Mouse (Mus musculus): Measurements from ENCODE around the gene Tpd52l2. TPM values are rescaled to one million over a fixed set of nuclear protein-coding genes. Genes with fewer than 3 reads are reported as not detected.

Tpd52l2 gene
- total RNA-seq, 1 experiment from 2014 or later = 134 TPM

DNA sequence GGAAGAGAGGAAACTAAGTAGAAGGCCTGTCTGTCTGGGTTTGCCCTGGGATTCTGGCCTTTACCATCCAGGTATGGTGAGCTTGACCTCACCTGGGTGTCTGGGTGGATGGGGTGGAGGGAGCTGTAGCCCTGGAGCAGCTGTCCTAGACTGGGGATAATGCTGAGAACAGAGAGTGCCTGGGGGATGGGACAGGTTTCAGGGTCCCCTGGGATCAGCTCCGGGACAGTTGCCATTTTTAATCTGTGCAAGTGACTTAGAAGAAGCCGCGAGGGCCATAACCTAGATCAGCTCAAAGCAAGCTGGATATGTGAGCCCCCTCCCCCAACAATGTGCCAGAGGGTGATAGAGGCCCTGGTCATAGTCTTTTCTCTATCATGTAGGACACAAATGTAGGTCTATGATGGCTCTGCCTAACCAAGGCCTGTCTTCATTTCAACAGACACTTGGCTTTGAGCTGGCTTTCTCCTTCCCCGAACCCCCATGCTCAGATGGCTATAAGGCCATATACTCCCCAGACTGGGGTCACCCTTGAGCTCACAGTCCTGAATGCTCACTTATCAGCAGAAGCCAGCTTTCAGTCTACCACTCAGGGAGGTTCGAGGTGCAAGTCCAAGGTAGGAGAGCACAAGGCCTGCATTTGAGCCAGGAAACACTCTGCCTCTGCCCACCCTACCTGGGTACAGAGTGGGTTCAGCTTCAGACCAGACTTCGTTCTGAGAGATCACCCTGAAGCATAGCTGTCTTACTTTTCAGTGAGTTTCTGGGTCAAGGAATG, 12.3 kb upstream of the Tpd52l2 start:
- ATAC-seq (replicated peaks; ENCODE audit: insufficient number of reproducible peaks, low FRiP score, low TSS enrichment, poor library complexity, severe bottlenecking) = no peak

DNA sequence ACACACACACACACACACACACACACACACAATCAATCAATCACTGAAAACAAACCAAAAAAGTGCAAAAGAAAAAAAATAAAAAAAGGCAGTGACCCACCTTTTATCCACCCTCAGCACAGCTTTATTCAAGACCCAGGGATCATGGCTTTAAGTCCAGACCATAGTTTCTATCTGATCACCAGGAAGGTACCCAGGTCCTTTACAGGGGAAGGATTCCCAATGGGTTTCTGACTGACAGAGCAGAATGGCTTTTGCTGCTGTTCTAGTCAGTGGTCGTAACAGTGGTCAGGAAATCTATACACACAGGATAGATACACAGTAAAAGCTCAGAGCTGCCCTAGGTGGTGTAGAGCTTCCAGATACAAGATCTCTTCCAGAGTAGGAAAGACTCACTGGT, 11.2 kb upstream of the Tpd52l2 start:
- ATAC-seq (replicated peaks; ENCODE audit: insufficient number of reproducible peaks, low FRiP score, low TSS enrichment, poor library complexity, severe bottlenecking) = no peak

DNA sequence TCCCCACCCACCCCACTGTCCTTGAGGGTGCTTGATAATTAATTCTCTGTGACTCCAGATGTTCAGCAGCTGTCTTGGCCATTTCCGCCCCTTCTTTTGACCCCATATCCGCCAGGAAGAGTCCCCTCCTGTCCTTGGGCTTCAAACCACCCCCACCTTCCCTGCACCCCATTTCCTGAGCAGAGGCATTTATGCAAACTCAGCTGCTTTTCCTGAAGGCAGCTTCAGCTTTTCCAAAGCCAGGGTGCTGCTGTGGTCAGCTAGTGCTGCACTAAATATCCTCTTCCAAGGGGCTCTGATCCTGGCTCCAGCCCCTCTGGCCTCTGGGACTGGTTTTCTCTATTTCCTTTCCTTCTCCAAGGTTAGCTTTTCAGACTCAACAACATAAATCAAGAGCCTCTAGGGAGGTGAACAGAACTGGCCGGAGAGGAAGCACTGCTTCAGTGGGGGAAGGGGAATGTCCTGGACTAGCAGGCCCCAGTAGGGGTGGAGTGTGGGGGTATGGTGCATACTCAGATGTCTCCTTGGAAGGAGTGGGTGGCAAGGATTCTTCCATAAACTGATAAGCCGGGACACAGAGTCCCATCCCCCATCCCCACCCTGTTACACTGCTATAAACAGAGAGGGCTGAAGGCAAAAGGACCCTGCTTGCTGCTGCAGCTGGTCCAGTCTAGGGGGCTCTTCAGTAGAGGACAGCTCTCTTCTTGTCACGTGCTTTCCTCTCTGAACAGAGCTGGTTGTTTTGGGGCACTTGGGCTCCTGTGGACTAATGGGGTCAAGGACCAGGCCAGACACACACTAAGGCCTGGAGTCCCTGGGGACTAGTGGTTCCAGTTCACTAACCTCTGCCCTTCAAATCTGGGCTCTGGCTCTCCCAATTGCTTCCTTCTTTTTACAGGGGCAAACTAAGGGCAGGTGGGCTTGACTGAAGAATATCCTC, 9.3 kb upstream of the Tpd52l2 start:
- ATAC-seq (replicated peaks; ENCODE audit: insufficient number of reproducible peaks, low FRiP score, low TSS enrichment, poor library complexity, severe bottlenecking) = no peak

DNA sequence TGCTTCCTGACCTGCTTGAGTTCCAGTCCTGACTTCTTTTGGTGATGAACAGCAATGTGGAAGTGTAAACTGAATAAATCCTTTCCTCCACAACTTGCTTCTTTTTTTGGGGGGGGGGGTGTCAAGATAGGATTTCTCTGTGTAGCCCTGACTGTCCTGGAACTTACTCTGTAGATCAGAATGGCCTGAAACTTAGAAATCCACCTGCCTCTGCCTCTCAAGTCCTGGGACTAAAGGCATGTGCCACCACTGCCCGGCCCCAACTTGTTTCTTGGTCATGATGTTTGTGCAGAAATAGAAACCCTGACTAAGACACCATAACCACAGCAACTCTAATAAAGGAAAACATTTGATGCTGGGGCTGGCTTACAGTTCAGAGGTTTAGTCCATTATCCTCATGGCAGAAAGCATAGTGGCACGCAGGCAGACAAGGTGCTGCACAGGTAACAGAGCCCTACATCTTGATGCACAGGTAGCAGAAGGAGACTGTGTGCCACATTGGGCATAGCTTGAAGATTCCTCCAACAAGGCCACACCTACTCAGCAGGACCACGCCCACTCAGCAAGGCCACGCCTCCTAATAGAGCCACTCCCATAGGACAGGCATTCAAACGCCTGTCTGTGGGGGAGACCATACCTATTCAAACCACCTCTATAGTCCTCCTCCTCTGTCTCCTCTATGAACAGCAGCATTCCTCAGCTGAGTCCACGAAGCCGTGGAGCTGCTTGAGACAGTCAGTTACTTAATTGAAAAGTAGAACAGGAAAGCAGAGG, 5.3 kb upstream of the Tpd52l2 start:
- no peak for ATAC-seq (replicated peaks; ENCODE audit: insufficient number of reproducible peaks, low FRiP score, low TSS enrichment, poor library complexity, severe bottlenecking)

DNA sequence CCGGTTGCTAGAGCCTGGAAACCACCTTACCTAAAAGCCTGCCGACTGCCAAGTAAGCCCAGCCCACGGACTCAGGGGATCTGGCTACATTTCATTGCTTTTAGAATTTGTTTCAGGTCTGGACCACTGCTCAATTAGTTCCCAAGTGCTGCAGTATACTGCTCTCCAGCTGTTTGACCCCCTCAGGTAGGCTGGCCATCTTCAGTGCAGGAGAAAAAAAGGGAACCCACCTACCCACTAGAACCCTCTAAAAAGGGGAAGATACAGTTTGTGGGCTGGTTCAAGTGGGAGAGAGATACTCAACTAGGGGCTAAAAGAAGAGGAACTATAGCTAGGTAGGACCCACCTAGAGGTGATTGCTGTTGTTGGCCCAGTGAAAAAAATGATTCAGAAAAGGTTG, 4.7 kb upstream of the Tpd52l2 start:
- ATAC-seq (replicated peaks; ENCODE audit: insufficient number of reproducible peaks, low FRiP score, low TSS enrichment, poor library complexity, severe bottlenecking) = no peak

DNA sequence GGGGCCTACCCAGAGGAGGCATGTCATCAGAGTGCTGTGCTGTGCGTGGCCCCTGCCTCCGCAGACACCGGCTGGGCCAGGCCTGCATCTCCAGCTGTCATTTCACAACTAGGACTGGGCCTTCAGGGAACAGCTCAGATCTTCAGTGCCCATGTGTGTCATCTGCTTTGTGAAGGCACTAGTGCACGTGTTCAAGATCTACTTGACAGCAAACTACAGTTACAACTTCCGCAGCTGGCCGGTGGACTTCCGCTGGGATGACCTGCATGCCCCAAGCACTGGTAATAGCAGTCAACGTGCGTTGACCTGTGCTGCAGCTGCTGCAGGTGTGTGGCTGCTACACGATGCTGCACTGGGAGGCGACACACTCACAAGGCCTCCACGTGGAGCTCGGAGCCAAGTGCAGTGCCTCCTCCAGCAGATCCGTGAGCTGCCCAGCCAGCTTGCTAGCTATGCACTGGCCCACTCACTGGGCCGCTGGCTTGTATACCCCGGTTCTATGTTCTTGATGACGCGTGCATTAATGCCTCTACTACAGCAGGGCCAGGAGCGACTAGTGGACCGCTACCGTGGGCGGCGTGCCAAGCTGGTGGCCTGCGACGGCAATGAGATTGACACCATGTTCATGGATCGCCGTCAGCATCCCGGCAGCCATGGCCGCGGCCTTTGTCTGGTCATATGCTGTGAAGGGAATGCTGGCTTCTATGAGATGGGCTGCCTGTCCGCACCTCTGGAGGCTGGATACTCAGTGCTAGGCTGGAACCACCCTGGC, 3.6 kb upstream of the Tpd52l2 start, which contains the start of gene Abhd16b:
Gene Abhd16b, plus strand, starts transcription at position 51 of the 772 bp plus-strand sequence.
- ATAC-seq (replicated peaks; ENCODE audit: insufficient number of reproducible peaks, low FRiP score, low TSS enrichment, poor library complexity, severe bottlenecking) = no peak

DNA sequence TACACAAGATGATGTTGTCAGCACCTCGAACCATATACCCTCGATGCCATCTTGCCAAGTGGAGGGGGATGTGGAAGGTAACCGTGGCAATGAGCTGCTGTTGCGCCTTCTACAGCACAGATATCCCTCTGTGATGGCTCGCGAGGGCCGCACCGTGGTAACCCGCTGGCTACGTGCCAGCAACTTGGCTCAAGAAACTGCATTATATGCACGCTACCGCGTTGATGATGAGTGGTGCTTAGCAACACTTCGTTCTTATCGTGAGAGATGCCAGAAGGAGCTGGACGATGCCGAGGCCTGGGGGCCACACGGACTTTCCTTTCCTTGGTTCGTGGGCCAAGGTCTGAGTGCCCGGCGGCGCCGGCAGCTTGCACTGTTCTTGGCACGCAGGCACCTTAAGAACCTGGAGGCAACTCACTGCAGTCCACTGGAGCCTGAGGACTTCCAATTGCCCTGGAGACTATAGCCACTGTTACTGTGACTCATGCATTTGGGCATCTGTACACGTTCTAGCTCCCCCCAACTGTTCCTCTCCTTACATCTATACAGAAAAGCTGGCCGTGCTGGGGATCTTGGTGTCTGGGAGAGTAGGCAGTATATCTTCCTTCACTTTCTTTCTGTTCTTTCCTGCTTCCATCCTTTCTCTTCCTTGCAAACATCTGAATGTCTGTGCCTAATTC, 2.5 kb upstream of the Tpd52l2 start:
- ATAC-seq (replicated peaks; ENCODE audit: insufficient number of reproducible peaks, low FRiP score, low TSS enrichment, poor library complexity, severe bottlenecking) = no peak

DNA sequence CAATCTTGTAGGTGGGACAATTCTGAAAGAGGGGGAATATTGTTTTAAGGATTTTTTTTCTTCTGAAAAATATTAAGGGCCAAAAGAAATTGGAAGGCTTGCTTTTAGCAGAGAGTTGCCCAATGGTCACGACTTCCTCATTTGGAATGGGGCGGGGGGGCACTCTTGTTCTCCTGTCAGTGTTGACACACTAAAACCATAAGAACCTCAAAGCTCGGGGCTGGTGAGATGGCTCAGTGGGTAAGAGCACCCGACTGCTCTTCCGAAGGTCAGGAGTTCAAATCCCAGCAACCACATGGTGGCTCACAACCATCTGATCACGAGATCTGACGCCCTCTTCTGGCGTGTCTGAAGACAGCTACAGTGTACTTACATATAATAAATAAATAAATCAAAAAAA, 1.1 kb upstream of the Tpd52l2 start:
- peak; percentile 53; the same call in 1 of the 2 replicates for ATAC-seq (replicated peaks; ENCODE audit: insufficient number of reproducible peaks, low FRiP score, low TSS enrichment, poor library complexity, severe bottlenecking)

DNA sequence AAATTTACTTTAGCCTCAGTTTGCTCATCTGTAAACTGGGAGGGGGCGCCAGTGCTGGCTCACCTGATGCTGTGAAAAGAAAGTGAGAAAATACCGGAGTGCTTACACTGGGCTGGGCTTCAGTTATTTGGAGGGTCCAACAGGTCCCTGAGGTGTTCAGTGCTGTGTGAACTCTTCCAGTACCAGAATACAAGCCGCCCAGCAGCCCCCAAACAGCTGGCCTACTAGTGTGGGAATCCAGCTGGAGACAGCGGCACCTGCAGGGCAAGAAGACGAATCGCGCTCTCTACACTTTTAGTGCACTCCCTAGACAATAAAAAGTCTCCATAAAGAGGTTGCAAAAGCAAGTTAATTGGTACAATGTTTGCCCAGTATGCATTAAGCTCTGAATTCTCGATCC, 661 bp upstream of the Tpd52l2 start:
- peak; percentile 37 for ATAC-seq (replicated peaks; ENCODE audit: insufficient number of reproducible peaks, low FRiP score, low TSS enrichment, poor library complexity, severe bottlenecking)

DNA sequence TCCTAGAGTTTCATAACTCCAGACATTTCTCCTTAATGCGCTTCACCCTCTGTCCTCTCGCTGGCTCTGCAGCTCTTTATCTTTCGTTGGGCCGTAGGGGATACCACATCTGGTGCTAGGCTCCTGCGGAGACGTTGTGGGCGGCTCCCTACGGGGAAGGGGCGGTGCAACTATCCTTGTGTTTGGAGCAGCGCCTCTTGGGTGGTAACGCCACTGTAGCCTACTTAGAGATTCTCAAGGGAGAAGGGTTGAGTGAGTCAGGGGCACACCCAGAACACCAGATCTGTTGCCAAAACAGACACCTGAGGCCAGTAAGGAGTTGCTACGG, 570 bp downstream of the Tpd52l2 start:
- 0 out of 2 replicates have a peak, but pooled peaks have one; percentile 25 for ATAC-seq (replicated peaks; ENCODE audit: insufficient number of reproducible peaks, low FRiP score, low TSS enrichment, poor library complexity, severe bottlenecking)

DNA sequence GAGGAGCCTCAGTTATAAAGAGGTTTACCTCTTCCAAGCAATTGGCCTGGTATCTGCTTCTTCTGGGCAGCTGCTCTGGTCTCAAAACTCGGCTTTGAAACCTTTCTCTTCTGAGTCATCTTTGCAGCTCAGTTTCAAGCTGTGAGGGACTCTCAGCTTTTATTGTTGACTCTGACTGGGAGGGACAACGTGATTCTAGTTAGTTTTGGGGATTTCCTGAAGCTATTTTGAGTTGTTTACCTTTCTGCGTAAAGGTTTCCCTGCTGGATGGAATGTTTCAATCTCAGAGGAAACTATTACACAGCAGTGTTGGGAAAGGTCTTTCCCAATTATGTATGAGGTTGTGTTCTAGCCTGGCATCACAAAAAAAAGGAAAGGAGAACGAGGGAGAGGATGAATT, 1.7 kb downstream of the Tpd52l2 start:
- ATAC-seq (replicated peaks; ENCODE audit: insufficient number of reproducible peaks, low FRiP score, low TSS enrichment, poor library complexity, severe bottlenecking) = no peak

DNA sequence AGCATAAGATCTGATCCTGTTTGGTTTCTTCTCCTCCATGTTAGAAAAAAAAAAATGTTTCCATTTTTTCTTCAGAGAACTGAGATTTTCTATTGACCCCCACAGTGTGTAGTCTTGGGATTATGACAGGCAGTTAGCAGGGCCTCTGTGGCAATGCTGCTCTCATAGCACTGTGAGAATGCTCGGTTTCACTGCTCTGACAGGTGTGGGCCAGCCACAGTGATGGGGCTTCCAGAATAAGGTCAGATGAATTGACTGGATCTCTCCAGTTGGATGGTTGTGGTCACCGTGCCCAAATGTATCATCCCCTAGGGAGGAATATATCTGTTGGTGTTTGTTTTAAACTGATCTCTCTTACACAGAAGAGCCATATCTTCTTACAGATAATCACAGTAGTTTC, 12.2 kb downstream of the Tpd52l2 start:
- ATAC-seq (replicated peaks; ENCODE audit: insufficient number of reproducible peaks, low FRiP score, low TSS enrichment, poor library complexity, severe bottlenecking) = no peak

DNA sequence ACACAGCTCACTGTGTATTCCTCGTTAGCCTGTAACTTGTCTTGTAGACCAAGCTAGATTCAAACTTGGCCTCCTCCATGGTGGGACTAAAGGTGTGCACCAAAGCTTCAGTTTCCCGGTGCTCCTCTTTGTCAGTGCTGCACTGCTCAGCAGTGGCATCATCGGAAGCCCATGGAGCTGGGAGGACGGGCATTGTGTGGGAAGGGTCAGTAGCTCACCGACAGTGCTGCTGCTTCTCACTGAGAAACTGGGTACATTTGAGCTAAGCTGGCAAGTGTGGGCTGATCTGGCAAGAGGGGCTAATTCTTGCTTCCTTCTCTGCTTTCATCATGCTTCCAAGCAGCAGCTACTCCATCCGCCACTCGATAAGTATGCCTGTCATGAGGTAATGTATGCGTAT, 14.3 kb downstream of the Tpd52l2 start:
- no peak for ATAC-seq (replicated peaks; ENCODE audit: insufficient number of reproducible peaks, low FRiP score, low TSS enrichment, poor library complexity, severe bottlenecking)

DNA sequence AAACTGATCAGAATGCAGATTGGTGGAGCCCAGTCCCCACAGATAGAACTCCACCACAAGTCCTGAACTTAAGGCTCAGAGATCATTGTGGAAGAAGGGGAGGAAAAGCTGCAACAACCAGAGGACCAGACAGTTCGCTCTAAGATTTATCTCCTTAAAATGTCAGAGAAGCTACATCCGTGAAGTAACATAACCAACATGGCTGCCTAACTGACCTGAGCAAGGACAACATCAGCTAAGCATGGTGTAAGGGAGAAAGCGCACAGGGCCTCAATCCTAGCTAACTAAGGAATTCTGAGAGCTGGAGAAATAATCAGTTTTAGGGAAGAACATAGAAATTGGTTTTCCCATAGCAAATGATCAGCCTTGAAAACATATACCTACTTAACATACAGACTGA, 22.3 kb downstream of the Tpd52l2 start:
- ATAC-seq (replicated peaks; ENCODE audit: insufficient number of reproducible peaks, low FRiP score, low TSS enrichment, poor library complexity, severe bottlenecking) = no peak

DNA sequence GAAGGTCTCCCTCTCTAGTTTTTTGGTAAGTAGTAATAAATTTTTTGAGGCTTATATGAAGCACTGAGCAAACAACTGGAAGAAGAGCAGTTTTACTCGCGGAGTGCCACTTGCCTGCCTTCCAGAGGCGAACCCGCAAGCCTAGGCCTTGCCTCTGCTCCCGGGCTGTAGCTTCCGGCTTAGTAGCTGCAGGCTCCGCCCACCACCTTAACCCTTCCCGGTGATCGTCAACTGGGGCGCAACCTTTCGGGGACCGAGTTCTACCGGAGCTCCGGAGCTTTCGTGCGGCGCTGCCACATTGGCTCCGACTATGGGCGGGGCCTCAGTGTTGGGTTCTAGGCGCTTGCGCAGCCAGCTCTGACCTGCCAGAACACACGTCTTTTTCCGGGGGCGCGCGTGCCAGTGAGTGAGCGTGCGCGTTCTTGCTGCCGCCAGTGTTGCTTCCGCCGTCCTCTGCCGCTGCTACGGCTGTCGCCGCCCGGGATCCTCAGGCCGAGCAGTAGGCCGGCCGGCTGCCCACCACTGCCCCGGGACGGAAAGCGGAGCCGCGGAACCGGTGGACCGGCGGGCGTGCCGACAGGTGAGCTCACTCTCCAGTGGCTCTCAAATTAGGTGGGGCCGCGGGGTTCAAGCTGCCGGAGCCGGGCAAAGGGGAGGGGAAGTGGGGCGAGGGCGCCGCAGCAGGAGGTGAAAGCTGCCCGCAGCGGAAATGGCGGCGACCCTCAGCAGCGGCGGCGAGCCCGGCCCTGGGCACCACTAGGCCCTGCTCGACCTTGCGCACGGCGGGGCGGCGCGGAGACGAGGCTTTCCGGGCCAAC, 23.4 kb downstream of the Tpd52l2 start, which contains the start of gene Dnajc5:
Gene Dnajc5, plus strand, starts transcription at position 368 of the 818 bp plus-strand sequence.
- peak; percentile 95 for ATAC-seq (replicated peaks; ENCODE audit: insufficient number of reproducible peaks, low FRiP score, low TSS enrichment, poor library complexity, severe bottlenecking)

DNA sequence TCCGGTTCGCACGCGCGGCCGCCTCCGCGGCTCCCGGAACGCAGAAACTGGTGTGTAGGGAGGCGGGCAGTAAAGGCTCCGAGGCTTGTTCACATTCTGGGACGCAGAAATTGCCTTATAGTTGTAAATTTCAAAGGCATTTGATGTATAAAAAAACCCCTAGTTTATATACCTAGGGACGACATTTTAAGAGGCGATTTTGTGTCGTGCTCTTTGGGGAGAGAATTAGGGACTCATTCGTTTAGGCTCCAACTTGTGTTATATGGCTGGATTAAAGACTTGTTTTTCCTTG, 23.9 kb downstream of the Tpd52l2 start:
- ATAC-seq (replicated peaks; ENCODE audit: insufficient number of reproducible peaks, low FRiP score, low TSS enrichment, poor library complexity, severe bottlenecking) = no peak

DNA sequence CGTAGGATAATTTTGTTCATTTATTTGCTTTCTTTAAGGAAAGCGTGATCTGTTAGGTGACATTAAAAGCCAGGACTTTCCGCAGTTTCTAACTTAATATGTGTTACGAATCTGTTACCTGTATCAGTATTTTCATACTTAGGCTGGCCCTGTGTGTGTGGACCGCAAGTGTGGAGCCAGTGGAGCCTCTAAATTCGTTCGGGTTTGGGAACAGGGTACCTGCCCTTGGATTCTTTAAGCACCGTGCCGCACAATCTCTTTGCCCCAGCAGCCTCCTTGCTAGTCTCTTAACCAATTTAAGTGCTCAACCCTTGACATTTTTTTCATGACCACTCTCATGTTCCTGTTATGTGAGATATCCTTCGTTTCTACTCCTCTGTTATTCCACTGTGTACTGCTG, 24.5 kb downstream of the Tpd52l2 start:
- no peak for ATAC-seq (replicated peaks; ENCODE audit: insufficient number of reproducible peaks, low FRiP score, low TSS enrichment, poor library complexity, severe bottlenecking)

Measured in monocyte, adult 5-6 weeks (primary cell).